Mouse (Mus musculus): Measurements from ENCODE around the gene Stoml3. TPM values are rescaled to one million over a fixed set of nuclear protein-coding genes. Genes with fewer than 3 reads are reported as not detected.

The Stoml3 gene
- not detected in 2 replicates for polyA plus RNA-seq (2015; fragmentation: Nextera tagmentation; extraction: Ambion mirVana)

GRCm38 (mm10) chr3:53488353-53488752, at the start of gene Stoml3:
TSS of gene Stoml3 (plus strand) at chr3:53488653.

DNA sequence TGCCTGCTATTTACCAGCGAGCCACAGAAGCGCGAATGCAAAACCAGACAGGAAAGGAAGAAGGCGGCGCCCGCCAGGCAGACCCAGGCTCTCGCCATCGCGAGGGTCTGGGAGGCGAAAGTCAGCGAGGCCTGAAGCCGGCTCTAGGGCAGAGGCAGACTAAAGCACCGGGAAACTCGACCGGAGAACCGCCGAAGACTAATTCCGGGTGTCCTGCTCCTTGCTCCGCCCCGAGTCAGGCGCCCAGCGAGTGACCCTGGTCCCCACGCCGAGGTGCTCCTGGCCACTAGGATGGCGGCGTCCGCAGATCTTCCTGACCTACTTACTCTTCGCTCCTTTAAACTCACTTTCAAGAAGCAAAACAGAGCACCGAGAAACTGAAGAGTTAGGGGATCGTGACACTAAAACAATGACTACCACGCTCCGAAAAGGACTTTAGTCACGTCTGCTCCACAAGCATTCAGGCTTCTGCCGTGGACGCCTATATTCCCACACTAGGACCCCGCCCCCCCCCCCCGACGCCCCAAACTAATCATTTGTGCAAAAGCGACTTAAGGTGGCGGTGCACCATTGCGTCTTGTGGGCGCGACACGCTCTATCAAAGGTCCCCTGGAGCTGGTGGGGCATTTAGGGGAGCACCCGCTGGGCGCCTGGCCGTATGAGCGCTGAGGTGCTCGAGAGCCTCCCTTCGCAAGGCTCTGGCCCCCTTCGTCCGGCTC, 25.2 kb upstream of the Stoml3 start, which contains the start of the genes Nhlrc3 and Proser1:
Gene Nhlrc3 (minus strand): TSS at position 287 of the 719 bp plus-strand sequence.
Gene Proser1 (plus strand): TSS at position 621 of the 719 bp plus-strand sequence.

Other genes with a start within 250 kb of the Stoml3 start
- gene Nhlrc3, start 25.3 kb upstream of the Stoml3 start, polyA plus RNA-seq (2015; fragmentation: Nextera tagmentation; extraction: Ambion mirVana): 5.8 and 8.7 TPM in 2 replicates
- gene Proser1, start 25.0 kb upstream of the Stoml3 start, polyA plus RNA-seq (2015; fragmentation: Nextera tagmentation; extraction: Ambion mirVana): 12.8 and 21.2 TPM in 2 replicates
- 0.50 and 1.0 TPM in 2 replicates for gene Frem2, start 168.7 kb downstream of the Stoml3 start, polyA plus RNA-seq (2015; fragmentation: Nextera tagmentation; extraction: Ambion mirVana)

Measured in adrenal gland, postnatal 0 days (tissue).